Mouse (Mus musculus): ENCODE measurements around the gene 1700034J05Rik. TPM values are rescaled to one million over a fixed set of nuclear protein-coding genes. Genes with fewer than 3 reads are reported as not detected.

1700034J05Rik gene
- polyA plus RNA-seq, 1 experiment from 2014 or later: 0.42 TPM

GRCm38 (mm10) chr6:146901929-146902328 is 52.3 kb downstream of the 1700034J05Rik start:
- Histone ChIP-seq H3K9ac (ENCODE audit: low read depth, low read length) (no peak overlapping the region), H3K27me3 (ENCODE audit: control insufficient read depth, insufficient read depth, low read length) (no peaks in the 10 kb centered on the region), H3K36me3 (ENCODE audit: control insufficient read depth, insufficient read depth, low read length) (no peaks in the 10 kb centered on the region), H3K9me3 (replicated peaks; ENCODE audit: control insufficient read depth, low read length) (no peaks in the 10 kb centered on the region), H3K4me2 (no peak overlapping the region), H3K4me1 (ENCODE audit: control insufficient read depth, insufficient read depth, low read length) (peaks cover 29% of the 10 kb centered on the region), H3K4me3 (ENCODE audit: low read depth, low read length) (no peak overlapping the region), H3K27ac (ENCODE audit: low read depth, low read length) (no peak overlapping the region)
- ATAC-seq (replicated peaks; ENCODE audit: insufficient number of reproducible peaks, low FRiP score, low TSS enrichment): no peak
- 92% methylated on average over 4 of the region's 4 CpGs for WGBS (ENCODE audit: insufficient replicate concordance)

Other genes with a start within 250 kb of the 1700034J05Rik start
- 42.4 and 46.7 TPM in 2 replicates for gene Stk38l, start 229.4 kb downstream of the 1700034J05Rik start, polyA plus RNA-seq (2014; fragmentation: Nextera tagmentation; extraction: Ambion mirVana)
- 1.9 and 3.3 TPM in 2 replicates for gene Arntl2, start 158.4 kb downstream of the 1700034J05Rik start, polyA plus RNA-seq (2014; fragmentation: Nextera tagmentation; extraction: Ambion mirVana)
- not detected in 2 replicates for gene Smco2, start 104.3 kb downstream of the 1700034J05Rik start, polyA plus RNA-seq (2014; fragmentation: Nextera tagmentation; extraction: Ambion mirVana)
- gene Ppfibp1, start 65.9 kb downstream of the 1700034J05Rik start, polyA plus RNA-seq (2014; fragmentation: Nextera tagmentation; extraction: Ambion mirVana): 78.0 and 86.2 TPM in 2 replicates
- gene Rep15, start 78.2 kb upstream of the 1700034J05Rik start, polyA plus RNA-seq (2014; fragmentation: Nextera tagmentation; extraction: Ambion mirVana): 1.1 and 1.3 TPM in 2 replicates
- gene Mrps35, start 88.3 kb upstream of the 1700034J05Rik start, polyA plus RNA-seq (2014; fragmentation: Nextera tagmentation; extraction: Ambion mirVana): 128 and 135 TPM in 2 replicates
- 0.37 and 0.59 TPM in 2 replicates for gene Mansc4, start 132.6 kb upstream of the 1700034J05Rik start, polyA plus RNA-seq (2014; fragmentation: Nextera tagmentation; extraction: Ambion mirVana)
- 6.2 and 6.3 TPM in 2 replicates for gene Klhl42, start 137.0 kb upstream of the 1700034J05Rik start, polyA plus RNA-seq (2014; fragmentation: Nextera tagmentation; extraction: Ambion mirVana)

Data from heart, embryonic 11.5 days (tissue).